Mouse (Mus musculus) midbrain, embryonic 14.5 days (tissue): ENCODE results near the gene P4ha2. TPM values are rescaled to one million over a fixed set of nuclear protein-coding genes. Genes with fewer than 3 reads are reported as not detected.

ENCODE experiments used
- ATAC-seq: fragments of 200-750 bp; cut with Nextera tagmentation; 2 replicates; pipeline ENCODE4 v1.8.0; 2017; ENCODE audit warnings: moderate number of reproducible peaks, moderate library complexity; ENCODE audit not compliant: low FRiP score, low TSS enrichment
- DNase-seq: peaks from one replicate; pipeline ENCODE4 v3.0.0-alpha.2; 2015
- H3K27ac ChIP-seq: fragments of 300-500 bp; sonication (generic); replicated peaks from 2 replicates; pipeline ENCODE4 v1.5.1; 2014; ENCODE audit warnings: mild to moderate bottlenecking, low read depth, low read length, moderate library complexity
- H3K27me3 ChIP-seq: fragments of 300-500 bp; sonication (generic); 2 replicates; pipeline ENCODE4 v1.6.1; 2014; ENCODE audit warnings: low read length, control low read depth, mixed read lengths; ENCODE audit not compliant: control insufficient read depth, insufficient read depth
- H3K36me3 ChIP-seq: fragments of 300-500 bp; sonication (generic); 2 replicates; pipeline ENCODE4 v1.6.1; 2014; ENCODE audit warnings: low read length, control low read depth; ENCODE audit not compliant: control insufficient read depth, insufficient read depth
- H3K4me1 ChIP-seq: fragments of 300-500 bp; sonication (generic); 2 replicates; pipeline ENCODE4 v1.6.1; 2014; ENCODE audit warnings: mild to moderate bottlenecking, antibody characterized with exemption, low read length, control low read depth; ENCODE audit not compliant: control insufficient read depth, insufficient read depth
- H3K4me2 ChIP-seq: fragments of 300-500 bp; sonication (generic); 2 replicates; pipeline ENCODE4 v1.6.1; 2014; ENCODE audit warnings: mild to moderate bottlenecking, low read length, moderate library complexity
- H3K4me3 ChIP-seq: fragments of 300-500 bp; sonication (generic); replicated peaks from 2 replicates; pipeline ENCODE4 v1.5.1; 2014; ENCODE audit warnings: low read depth, low read length
- H3K9ac ChIP-seq: fragments of 300-500 bp; sonication (generic); replicated peaks from 2 replicates; pipeline ENCODE4 v1.6.1; 2014; ENCODE audit warnings: mild to moderate bottlenecking, low read length, moderate library complexity
- H3K9me3 ChIP-seq: fragments of 300-500 bp; sonication (generic); 2 replicates; pipeline ENCODE4 v1.6.1; 2016; ENCODE audit warnings: low read length, control low read depth, mixed read lengths; ENCODE audit not compliant: control insufficient read depth
- WGBS: fragments of 180-500 bp; shearing (Covaris S2); extraction: QIAGEN DNeasy Blood & Tissue Kit; methylation state at CpG from one replicate; pipeline ENCODE4 v1.1.7; 2014; 5-methylcytosine and 5-hydroxymethylcytosine counted together
- polyA plus RNA-seq: library from polyadenylated mRNA; unstranded; fragments of >200 nt; fragmentation: Nextera tagmentation; extraction: Ambion mirVana; gene quantifications from 2 replicates; pipeline ENCODE4 v1.2.1, GENCODE M21; 2014

P4ha2 gene
- polyA plus RNA-seq, 1 experiment from 2014 or later: 10.5 TPM

DNA sequence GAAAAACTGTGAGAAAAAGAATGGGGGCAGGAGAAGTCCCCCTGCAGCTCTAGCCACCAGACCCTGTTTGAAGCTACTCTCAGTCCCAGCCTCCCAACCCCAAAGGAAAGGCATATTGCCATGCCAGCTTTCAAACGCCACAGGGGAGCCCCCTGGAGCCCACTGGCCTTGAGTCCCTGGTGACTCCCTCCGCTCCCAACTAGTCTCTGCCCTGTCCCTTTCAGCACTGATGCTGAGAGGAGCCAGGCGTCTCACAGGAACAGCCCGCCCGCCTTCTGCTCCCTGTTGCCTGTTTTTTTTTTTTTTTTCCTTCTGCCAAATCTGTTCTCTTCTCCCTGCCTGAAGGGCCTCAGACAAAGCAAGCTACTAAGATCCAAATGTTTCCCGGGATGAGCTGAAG, 41.3 kb upstream of the P4ha2 start:
- Histone ChIP-seq H3K9ac (no peak overlapping the region), H3K27ac (peak overlapping the region; percentile 63), H3K4me3 (no peak overlapping the region), H3K27me3 (no peaks in the 10 kb centered on the region), H3K4me2 (no peak overlapping the region), H3K9me3 (no peaks in the 10 kb centered on the region), H3K36me3 (no peaks in the 10 kb centered on the region), H3K4me1 (peaks cover 12% of the 10 kb centered on the region; the same call in 1 of the 2 replicates)
- DNase-seq (peak; percentile 58), ATAC-seq (peak; percentile 32; the same call in 1 of the 2 replicates)
- WGBS: 12% methylated on average over 6 of the region's 6 CpGs

DNA sequence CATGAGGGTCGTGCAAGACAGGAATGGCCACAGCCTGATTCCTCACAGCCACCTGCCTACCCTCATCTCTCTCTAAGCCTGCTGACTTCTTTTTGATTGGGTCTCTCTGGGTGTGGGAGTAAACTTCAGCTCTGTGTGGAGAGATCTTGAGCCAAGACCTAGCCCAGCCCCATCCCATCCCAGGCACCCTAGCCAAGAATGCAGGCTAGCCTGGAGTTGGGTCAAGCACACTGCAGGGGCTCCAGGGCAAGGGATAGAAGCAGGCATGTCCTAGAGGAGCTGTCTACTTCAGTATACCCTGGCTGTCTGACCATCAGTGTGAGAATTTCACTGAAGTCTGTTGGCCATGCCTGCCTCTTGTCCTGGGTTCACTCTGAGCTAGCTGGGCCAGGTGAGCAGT, 40.4 kb upstream of the P4ha2 start:
- 0 out of 2 replicates have a peak overlapping the region, but pooled peaks have one; percentile 63 for H3K27ac ChIP-seq
- no peak for ATAC-seq
- H3K4me1 ChIP-seq: peaks cover 12% of the 10 kb centered on the region; the same call in 1 of the 2 replicates
- H3K4me2 ChIP-seq: no peak overlapping the region
- WGBS: 64% methylated on average over 1 of the region's 1 CpGs
- no peaks in the 10 kb centered on the region for H3K27me3 ChIP-seq
- H3K36me3 ChIP-seq: no peaks in the 10 kb centered on the region
- no peaks in the 10 kb centered on the region for H3K9me3 ChIP-seq
- H3K9ac ChIP-seq: no peak overlapping the region
- no peak for DNase-seq
- no peak overlapping the region for H3K4me3 ChIP-seq

DNA sequence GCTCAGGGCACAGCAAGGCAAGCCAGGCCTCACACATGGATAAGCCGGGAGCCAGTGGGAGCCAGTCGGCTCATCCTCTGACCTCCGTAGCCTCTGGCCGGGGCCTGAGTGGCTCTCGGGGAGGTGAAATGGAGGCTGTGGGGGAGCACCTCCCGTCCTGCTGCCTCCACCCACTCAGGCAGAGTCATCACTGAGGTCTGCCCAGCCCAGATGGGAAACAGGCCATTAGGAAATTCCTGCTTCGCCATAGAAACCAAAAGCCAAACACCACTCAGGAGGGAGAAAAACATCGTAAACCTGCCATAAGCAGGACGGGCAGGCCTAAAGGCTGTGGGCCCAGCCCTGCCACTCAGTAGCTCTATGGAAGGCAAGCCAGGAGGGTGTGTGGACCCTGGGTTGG, 39.6 kb upstream of the P4ha2 start:
- Histone ChIP-seq H3K4me1 (peaks cover 12% of the 10 kb centered on the region; the same call in 1 of the 2 replicates), H3K27ac (no peak overlapping the region), H3K27me3 (no peaks in the 10 kb centered on the region), H3K4me3 (no peak overlapping the region), H3K9me3 (no peaks in the 10 kb centered on the region), H3K36me3 (no peaks in the 10 kb centered on the region), H3K9ac (no peak overlapping the region), H3K4me2 (no peak overlapping the region)
- ATAC-seq: no peak
- no peak for DNase-seq
- WGBS: 63% methylated on average over 9 of the region's 9 CpGs

DNA sequence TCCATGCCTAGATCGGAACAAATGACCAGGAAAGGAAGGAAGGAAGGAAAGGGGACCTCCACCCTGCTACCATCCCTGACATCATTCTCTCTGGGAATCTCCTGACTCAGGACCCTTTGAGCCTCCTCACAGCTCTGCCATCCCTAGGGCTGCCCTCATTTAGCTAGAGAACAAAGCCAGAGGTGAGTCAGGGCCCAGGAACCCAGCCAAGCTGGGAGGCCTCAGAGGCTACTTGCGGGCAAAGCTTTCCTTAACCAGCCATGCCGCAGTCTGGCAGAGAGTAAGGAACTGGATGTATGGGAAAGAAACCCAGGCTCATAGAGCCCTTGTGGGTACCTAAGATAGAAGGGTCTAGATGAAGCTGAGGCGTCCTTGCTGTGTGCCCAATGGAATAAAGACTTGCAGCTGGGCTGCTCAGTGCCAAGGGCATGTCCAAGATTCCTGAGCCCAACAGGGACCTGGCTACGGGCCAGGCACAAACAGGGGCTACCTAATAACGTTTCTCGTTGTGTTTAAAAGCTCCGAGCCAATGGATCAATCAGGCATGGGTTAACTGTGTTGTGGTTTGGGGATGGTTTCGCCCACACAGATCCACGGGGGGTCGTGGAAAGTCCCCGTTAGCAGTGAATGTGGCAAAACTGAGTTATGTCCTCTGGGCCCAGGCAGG, 37.7 kb upstream of the P4ha2 start:
- Histone ChIP-seq H3K9me3 (no peaks in the 10 kb centered on the region), H3K9ac (no peak overlapping the region), H3K36me3 (no peaks in the 10 kb centered on the region), H3K27ac (no peak overlapping the region), H3K27me3 (no peaks in the 10 kb centered on the region), H3K4me2 (no peak overlapping the region), H3K4me1 (peaks cover 12% of the 10 kb centered on the region; the same call in 1 of the 2 replicates), H3K4me3 (no peak overlapping the region)
- WGBS: 79% methylated on average over 12 of the region's 12 CpGs
- DNase-seq: no peak
- ATAC-seq: no peak

DNA sequence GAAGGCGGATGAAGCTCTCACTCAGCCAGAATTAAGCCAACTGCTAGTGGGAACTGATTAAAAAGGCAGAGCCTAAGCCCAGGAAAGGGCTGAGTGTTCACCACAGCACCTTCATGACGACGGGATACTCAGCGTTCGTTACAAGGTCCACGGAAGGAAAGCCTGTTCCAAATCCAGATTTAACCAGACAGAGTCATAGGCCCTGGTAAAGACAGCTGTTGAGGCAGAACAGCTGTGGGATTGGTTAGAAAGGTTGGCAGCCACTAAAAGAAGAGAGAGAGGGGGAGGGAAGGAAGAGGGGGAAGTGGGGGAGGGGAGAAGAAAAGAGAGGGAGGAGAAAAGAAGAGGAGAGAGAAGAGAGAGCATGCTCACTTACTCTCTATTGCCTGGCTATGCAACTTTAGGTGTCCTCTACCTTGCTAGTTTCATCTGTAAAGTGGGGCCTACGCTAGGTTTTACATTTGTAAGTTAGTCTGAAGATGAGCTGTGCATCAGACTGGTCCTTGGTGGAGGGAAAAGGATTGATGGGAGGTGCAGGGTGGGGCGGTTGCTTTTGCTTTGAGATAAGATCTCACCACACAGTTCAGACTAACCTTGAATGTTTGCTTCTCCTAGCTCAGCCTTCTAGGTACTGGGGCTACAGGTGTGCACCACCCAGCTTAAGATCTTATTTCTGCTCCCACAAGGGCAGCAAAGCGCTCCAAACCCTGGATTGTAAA, 37.0 kb upstream of the P4ha2 start:
- 80% methylated on average over 9 of the region's 9 CpGs for WGBS
- H3K4me2 ChIP-seq: no peak overlapping the region
- H3K27me3 ChIP-seq: 0 out of 2 replicates have a peak, but pooled peaks cover 2% of the 10 kb centered on the region
- no peak overlapping the region for H3K9ac ChIP-seq
- no peak overlapping the region for H3K4me3 ChIP-seq
- H3K4me1 ChIP-seq: peaks cover 14% of the 10 kb centered on the region
- ATAC-seq: no peak
- DNase-seq: no peak
- H3K9me3 ChIP-seq: no peaks in the 10 kb centered on the region
- no peaks in the 10 kb centered on the region for H3K36me3 ChIP-seq
- H3K27ac ChIP-seq: no peak overlapping the region

DNA sequence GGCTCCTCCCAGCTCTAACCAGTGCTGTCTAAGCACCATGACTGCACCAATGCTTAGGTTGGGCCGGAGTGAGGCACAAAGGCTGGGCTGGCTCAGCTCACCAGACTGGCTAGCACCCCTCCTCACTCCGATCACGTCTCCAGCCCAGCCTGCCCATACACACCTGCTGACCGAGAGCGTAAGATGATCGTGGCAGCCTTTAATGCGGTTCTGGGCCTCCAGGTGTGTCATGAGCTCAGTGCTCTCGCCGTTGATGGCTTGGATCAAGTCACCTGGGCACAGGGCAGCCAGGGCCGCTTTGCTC, 36.5 kb upstream of the P4ha2 start:
- no peak overlapping the region for H3K4me3 ChIP-seq
- peaks cover 7% of the 10 kb centered on the region; the same call in 1 of the 2 replicates for H3K27me3 ChIP-seq
- ATAC-seq (no peak), DNase-seq (no peak)
- H3K36me3 ChIP-seq: no peaks in the 10 kb centered on the region
- 90% methylated on average over 10 of the region's 10 CpGs for WGBS
- H3K9ac ChIP-seq: no peak overlapping the region
- H3K9me3 ChIP-seq: no peaks in the 10 kb centered on the region
- no peak overlapping the region for H3K4me2 ChIP-seq
- no peak overlapping the region for H3K27ac ChIP-seq
- peaks cover 12% of the 10 kb centered on the region for H3K4me1 ChIP-seq

DNA sequence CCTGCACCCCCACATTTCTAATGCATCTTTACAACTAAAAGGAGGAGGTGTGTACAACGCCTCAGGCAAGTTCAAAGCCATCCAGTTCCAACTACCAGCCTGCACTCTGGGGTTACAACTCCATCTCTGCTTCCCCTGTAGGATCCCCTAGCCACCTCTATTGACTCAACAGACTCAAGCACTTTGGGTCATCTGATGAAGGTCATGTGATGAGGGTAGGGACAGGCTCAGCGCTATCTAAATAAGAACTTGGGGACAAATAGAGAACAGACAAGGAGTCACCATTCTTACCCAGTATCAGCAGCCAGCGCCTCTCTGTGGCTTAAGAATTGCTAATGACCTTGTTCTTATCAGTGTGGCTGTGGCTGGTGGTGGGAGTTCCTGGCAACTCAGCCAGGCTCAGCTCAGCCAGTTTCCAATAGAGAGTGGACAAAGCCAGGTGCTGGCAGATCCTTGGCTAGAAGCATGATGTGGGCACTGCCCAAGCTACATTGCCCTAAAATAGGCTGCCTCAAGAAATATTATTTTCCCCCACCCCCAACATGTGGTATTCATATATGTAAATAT, 35.4 kb upstream of the P4ha2 start:
- Histone ChIP-seq H3K27ac (no peak overlapping the region), H3K4me3 (no peak overlapping the region), H3K4me1 (peaks cover 14% of the 10 kb centered on the region; the same call in 1 of the 2 replicates), H3K4me2 (no peak overlapping the region), H3K9me3 (no peaks in the 10 kb centered on the region), H3K9ac (no peak overlapping the region), H3K36me3 (no peaks in the 10 kb centered on the region), H3K27me3 (peaks cover 8% of the 10 kb centered on the region; the same call in 1 of the 2 replicates)
- ATAC-seq (no peak), DNase-seq (no peak)
- 75% methylated on average over 3 of the region's 3 CpGs for WGBS

DNA sequence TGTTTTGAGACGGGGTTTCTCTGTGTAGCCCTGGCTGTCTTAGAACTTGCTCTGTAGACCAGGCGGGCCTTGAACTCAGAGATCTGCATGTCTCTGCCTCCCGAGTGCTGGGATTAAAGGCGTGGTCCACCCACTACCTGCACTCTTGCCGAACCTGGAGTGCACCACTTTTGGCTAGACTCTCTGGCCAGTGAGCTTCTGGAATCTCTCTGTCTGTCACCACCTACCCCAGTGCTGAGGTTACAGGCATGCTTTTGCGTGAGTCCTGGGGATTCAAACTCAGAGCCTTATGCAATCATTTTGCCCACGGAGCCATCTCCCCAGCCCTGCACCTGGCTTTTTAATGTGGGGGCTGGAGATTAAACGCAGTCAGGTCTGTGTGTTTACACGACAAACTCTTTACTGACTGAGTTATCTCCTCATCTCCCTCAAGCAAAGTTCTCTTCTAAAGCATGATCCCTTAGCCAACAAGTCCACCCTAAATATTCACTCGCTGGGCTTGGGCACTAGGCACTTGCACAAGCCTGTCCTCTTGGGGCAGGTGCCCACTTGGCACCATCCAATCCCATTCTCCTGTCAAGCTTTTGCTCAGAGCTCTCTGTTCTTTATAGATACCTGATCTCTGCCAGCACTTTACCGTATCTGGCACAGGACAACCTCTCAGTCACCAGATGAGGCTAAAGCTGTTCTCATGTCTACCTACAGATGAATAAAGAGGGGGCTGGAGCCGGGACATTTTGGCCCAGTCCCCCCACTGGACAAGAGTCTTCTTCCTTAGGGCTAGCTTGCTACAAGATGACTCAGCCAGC, 34.6 kb upstream of the P4ha2 start:
- Histone ChIP-seq H3K27me3 (peaks cover 8% of the 10 kb centered on the region; the same call in 1 of the 2 replicates), H3K36me3 (no peaks in the 10 kb centered on the region), H3K27ac (no peak overlapping the region), H3K9me3 (no peaks in the 10 kb centered on the region), H3K4me1 (peaks cover 14% of the 10 kb centered on the region; the same call in 1 of the 2 replicates), H3K9ac (no peak overlapping the region), H3K4me2 (no peak overlapping the region), H3K4me3 (no peak overlapping the region)
- DNase-seq (no peak), ATAC-seq (no peak)
- WGBS: 91% methylated on average over 12 of the region's 12 CpGs
